Mouse (Mus musculus) G1E (cell line): ENCODE data around the gene Cadm4.

Source experiments
- CTCF ChIP-seq: IDR thresholded peaks from 2 replicates; pipeline ENCODE4 v1.5.1; 2012; ENCODE audit warnings: low read depth, low read length, inconsistent platforms, mixed read lengths
- GATA1 ChIP-seq: IDR thresholded peaks from 2 replicates; pipeline ENCODE4 v1.6.1; 2012; ENCODE audit warnings: borderline replicate concordance, low read length, inconsistent platforms, mixed read lengths
- POLR2AphosphoS5 ChIP-seq: IDR thresholded peaks from 2 replicates; pipeline ENCODE4 v1.6.1; 2012; ENCODE audit warnings: low read depth, low read length, inconsistent platforms; ENCODE audit not compliant: insufficient replicate concordance

GRCm38 (mm10) chr7:24538154-24538553 lies 56.3 kb downstream of the Cadm4 start:
- no peak for TF ChIP-seq CTCF
- TF ChIP-seq GATA1 = no peak
- no peak for TF ChIP-seq POLR2AphosphoS5
